Mouse (Mus musculus) thymus, adult 2 months (tissue): ENCODE measurements around the gene Foxj1. TPM values are rescaled to one million over a fixed set of nuclear protein-coding genes. Genes with fewer than 3 reads are reported as not detected.

Experiments used
- DNase-seq: peaks from one replicate; pipeline ENCODE4 v3.0.0; 2021
- H3K27ac ChIP-seq: fragments of 200-500 bp; 2 replicates; pipeline ENCODE4 v1.5.1; 2012; ENCODE audit warnings: low read length, control low read depth; ENCODE audit not compliant: control insufficient read depth, insufficient read depth
- H3K27me3 ChIP-seq: fragments of 200-500 bp; 2 replicates; pipeline ENCODE4 v1.6.1; 2012; ENCODE audit warnings: mild to moderate bottlenecking, low read length, moderate library complexity, mixed read lengths; ENCODE audit not compliant: control insufficient read depth, insufficient read depth
- H3K36me3 ChIP-seq: fragments of 200-500 bp; 2 replicates; pipeline ENCODE4 v1.6.1; 2012; ENCODE audit warnings: mild to moderate bottlenecking, low read length, moderate library complexity; ENCODE audit not compliant: control insufficient read depth, insufficient read depth
- H3K4me1 ChIP-seq: fragments of 200-500 bp; replicated peaks from 2 replicates; pipeline ENCODE4 v1.6.1; 2012; ENCODE audit warnings: low read length; ENCODE audit not compliant: control insufficient read depth, insufficient read depth
- H3K4me3 ChIP-seq: fragments of 200-500 bp; 2 replicates; pipeline ENCODE4 v1.5.1; 2012; ENCODE audit warnings: mild to moderate bottlenecking, low read length, control low read depth, moderate library complexity; ENCODE audit not compliant: control insufficient read depth, insufficient read depth
- CTCF ChIP-seq: fragments of 200-500 bp; IDR thresholded peaks from 2 replicates; pipeline ENCODE4 v1.5.1; 2012; ENCODE audit warnings: mild to moderate bottlenecking, control low read depth, low read length, moderate library complexity, borderline replicate concordance; ENCODE audit not compliant: control insufficient read depth, poor library complexity, insufficient read depth; ENCODE audit errors: extremely low read depth
- POLR2A ChIP-seq: fragments of 200-500 bp; IDR thresholded peaks from 2 replicates; pipeline ENCODE4 v1.6.1; 2012; ENCODE audit warnings: mild to moderate bottlenecking, low read length, control low read depth, moderate library complexity; ENCODE audit not compliant: control insufficient read depth, poor library complexity, insufficient read depth; ENCODE audit errors: extremely low read depth
- WGBS: fragments of 180-500 bp; shearing (Covaris S2); methylation state at CpG from one replicate; pipeline ENCODE4 v1.1.7; 2018; 5-methylcytosine and 5-hydroxymethylcytosine counted together
- polyA plus RNA-seq: library from polyadenylated mRNA; depleted of rRNA; stranded (reverse); fragments of >200 nt; gene quantifications from 2 replicates; pipeline ENCODE4 v1.2.3, GENCODE M21; 2012

Foxj1 gene
- polyA plus RNA-seq, 1 experiment, result 6.9 TPM

- no peak for TF ChIP-seq POLR2A
- no peak for TF ChIP-seq CTCF
- Histone ChIP-seq H3K27ac (no peak overlapping the region), H3K36me3 (no peaks in the 10 kb centered on the region), H3K4me1 (peaks cover 37% of the 10 kb centered on the region), H3K4me3 (no peak overlapping the region), H3K27me3 (no peaks in the 10 kb centered on the region; the same call in 1 of the 2 replicates)
- 17% methylated on average over 26 of the region's 26 CpGs for WGBS
- DNase-seq, result no peak
Measured at GRCm38 (mm10) chr11:116334417-116334782, 799 bp downstream of the Foxj1 start.

GRCm38 (mm10) chr11:116333526-116334416 is 1.4 kb downstream of the Foxj1 start:
- TF ChIP-seq CTCF (no peak), POLR2A (no peak)
- H3K4me3 ChIP-seq, result no peak overlapping the region
- H3K27ac ChIP-seq, result no peak overlapping the region
- no peaks in the 10 kb centered on the region; the same call in 1 of the 2 replicates for H3K27me3 ChIP-seq
- 38% methylated on average over 31 of the region's 31 CpGs for WGBS
- no peaks in the 10 kb centered on the region for H3K36me3 ChIP-seq
- H3K4me1 ChIP-seq, result peaks cover 35% of the 10 kb centered on the region
- no peak for DNase-seq

- Histone ChIP-seq H3K27ac (no peak overlapping the region), H3K4me3 (no peak overlapping the region), H3K4me1 (peaks cover 27% of the 10 kb centered on the region), H3K27me3 (no peaks in the 10 kb centered on the region; the same call in 1 of the 2 replicates), H3K36me3 (no peaks in the 10 kb centered on the region)
- WGBS, result 96% methylated on average over 3 of the region's 3 CpGs
- DNase-seq, result no peak
- TF ChIP-seq POLR2A (no peak), CTCF (no peak)
Measured at GRCm38 (mm10) chr11:116332983-116333270, 2.3 kb downstream of the Foxj1 start.

GRCm38 (mm10) chr11:116332232-116332982 is 2.8 kb downstream of the Foxj1 start:
- Histone ChIP-seq H3K27me3 (no peaks in the 10 kb centered on the region; the same call in 1 of the 2 replicates), H3K4me1 (peaks cover 22% of the 10 kb centered on the region), H3K27ac (no peak overlapping the region), H3K4me3 (no peak overlapping the region), H3K36me3 (no peaks in the 10 kb centered on the region)
- TF ChIP-seq CTCF (no peak), POLR2A (no peak)
- 91% methylated on average over 19 of the region's 19 CpGs for WGBS
- DNase-seq, result no peak

GRCm38 (mm10) chr11:116330211-116330518 is 5.0 kb downstream of the Foxj1 start:
- no peak overlapping the region for H3K27ac ChIP-seq
- TF ChIP-seq POLR2A, result no peak
- no peak for TF ChIP-seq CTCF
- H3K27me3 ChIP-seq, result no peaks in the 10 kb centered on the region; the same call in 1 of the 2 replicates
- no peak for DNase-seq
- H3K36me3 ChIP-seq, result no peaks in the 10 kb centered on the region
- H3K4me1 ChIP-seq, result peaks cover 6% of the 10 kb centered on the region
- no peak overlapping the region for H3K4me3 ChIP-seq
- 90% methylated on average over 7 of the region's 7 CpGs for WGBS

GRCm38 (mm10) chr11:116329314-116330210 is 5.6 kb downstream of the Foxj1 start:
- no peaks in the 10 kb centered on the region; the same call in 1 of the 2 replicates for H3K27me3 ChIP-seq
- 80% methylated on average over 18 of the region's 18 CpGs for WGBS

More at GRCm38 (mm10) chr11:116329314-116330210, 5.6 kb downstream of the Foxj1 start:
- no peak for DNase-seq
- H3K36me3 ChIP-seq, result no peaks in the 10 kb centered on the region
- H3K27ac ChIP-seq, result no peak overlapping the region
- TF ChIP-seq CTCF (no peak), POLR2A (no peak)
- peaks cover under 1% of the 10 kb centered on the region; the same call in 1 of the 2 replicates for H3K4me1 ChIP-seq
- no peak overlapping the region for H3K4me3 ChIP-seq
